Mouse (Mus musculus): ENCODE measurements around the gene Etv6. TPM values are rescaled to one million over a fixed set of nuclear protein-coding genes. Genes with fewer than 3 reads are reported as not detected.

Etv6 gene
- polyA plus RNA-seq, 1 experiment from 2014 or later: 2.7 TPM

DNA sequence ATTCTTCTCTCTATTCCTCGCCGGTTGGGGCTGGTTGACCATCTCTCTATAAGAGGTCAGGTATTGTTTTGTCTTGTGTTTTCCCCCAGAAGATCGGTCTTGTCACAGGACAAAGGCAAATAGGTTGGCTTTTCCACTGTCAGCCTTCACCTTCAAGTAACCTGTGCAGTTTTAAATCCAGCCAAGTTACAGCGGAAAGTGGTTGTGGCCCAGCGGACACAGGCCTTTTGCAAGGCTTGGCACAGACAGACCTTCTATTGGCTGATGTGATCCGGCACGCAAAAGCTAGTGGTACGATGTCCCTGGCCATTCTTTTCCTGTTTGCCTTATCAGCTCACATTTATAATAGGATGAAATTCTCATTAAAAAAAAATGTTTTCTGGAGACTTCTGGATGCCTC is 3.9 kb downstream of the Etv6 start:
- H3K9me3 ChIP-seq (replicated peaks; ENCODE audit: control insufficient read depth, low read length): no peaks in the 10 kb centered on the region
- H3K27ac ChIP-seq (ENCODE audit: low read length): no peak overlapping the region
- no peak overlapping the region for H3K9ac ChIP-seq (ENCODE audit: low read depth, low read length)
- H3K4me3 ChIP-seq (ENCODE audit: low read depth, low read length): no peak overlapping the region
- no peak for ATAC-seq (ENCODE audit: low read depth)
- no peak overlapping the region for H3K4me2 ChIP-seq (ENCODE audit: low read depth, low read length)
- H3K4me1 ChIP-seq (ENCODE audit: control insufficient read depth, low read depth, low read length): peaks cover 19% of the 10 kb centered on the region
- H3K36me3 ChIP-seq (ENCODE audit: control insufficient read depth, insufficient read depth): no peaks in the 10 kb centered on the region
- 41% methylated on average over 8 of the region's 8 CpGs for WGBS (ENCODE audit: insufficient replicate concordance)
- H3K27me3 ChIP-seq (ENCODE audit: control insufficient read depth, insufficient read depth, low read depth, low read length): no peaks in the 10 kb centered on the region

DNA sequence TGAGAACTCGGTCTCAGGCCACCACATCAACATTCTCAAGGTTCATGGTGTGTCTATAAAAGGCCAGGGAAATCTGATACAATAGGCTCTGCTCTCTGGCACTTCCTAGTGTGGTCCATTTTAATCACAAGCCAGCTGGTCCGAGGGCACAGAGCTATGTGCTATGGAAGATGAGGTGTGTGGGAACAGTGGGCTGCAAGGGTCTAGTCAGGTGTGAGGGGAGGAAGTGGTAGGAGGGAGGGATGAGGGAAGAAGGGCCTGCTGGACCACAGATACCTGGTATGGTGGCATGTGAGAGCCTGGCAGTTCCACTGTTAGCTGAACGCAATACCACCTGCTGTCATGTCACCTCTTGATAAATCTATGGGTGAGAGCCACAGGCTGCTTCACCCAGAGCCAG is 4.8 kb downstream of the Etv6 start:
- H3K27me3 ChIP-seq (ENCODE audit: control insufficient read depth, insufficient read depth, low read depth, low read length): no peaks in the 10 kb centered on the region
- no peak overlapping the region for H3K9ac ChIP-seq (ENCODE audit: low read depth, low read length)
- no peak overlapping the region for H3K27ac ChIP-seq (ENCODE audit: low read length)
- H3K4me1 ChIP-seq (ENCODE audit: control insufficient read depth, low read depth, low read length): peaks cover 24% of the 10 kb centered on the region
- H3K4me2 ChIP-seq (ENCODE audit: low read depth, low read length): no peak overlapping the region
- H3K36me3 ChIP-seq (ENCODE audit: control insufficient read depth, insufficient read depth): no peaks in the 10 kb centered on the region
- 37% methylated on average over 3 of the region's 3 CpGs for WGBS (ENCODE audit: insufficient replicate concordance)
- no peak for ATAC-seq (ENCODE audit: low read depth)
- no peak overlapping the region for H3K4me3 ChIP-seq (ENCODE audit: low read depth, low read length)
- H3K9me3 ChIP-seq (replicated peaks; ENCODE audit: control insufficient read depth, low read length): no peaks in the 10 kb centered on the region

DNA sequence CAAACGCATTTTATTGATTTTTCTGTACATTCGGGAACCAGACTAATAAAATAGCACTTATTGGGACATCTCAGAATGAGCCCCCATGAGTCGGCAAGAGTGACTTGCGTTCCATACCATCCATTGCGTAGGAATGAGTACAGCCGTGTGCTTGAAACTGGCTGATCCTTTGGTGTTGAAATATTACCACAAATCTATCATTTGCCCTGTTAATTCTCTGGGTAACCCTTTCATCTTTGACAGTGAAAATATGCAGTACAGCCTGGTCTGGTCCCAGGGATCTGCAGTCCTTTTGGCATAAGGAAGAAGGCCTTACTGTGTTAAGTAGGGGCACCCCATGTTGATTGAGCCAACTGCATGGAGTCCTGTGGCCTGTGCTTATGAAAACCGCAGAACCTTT is 5.8 kb downstream of the Etv6 start:
- peaks cover 33% of the 10 kb centered on the region for H3K4me1 ChIP-seq (ENCODE audit: control insufficient read depth, low read depth, low read length)
- H3K9me3 ChIP-seq (replicated peaks; ENCODE audit: control insufficient read depth, low read length): no peaks in the 10 kb centered on the region
- no peak overlapping the region for H3K4me2 ChIP-seq (ENCODE audit: low read depth, low read length)
- no peaks in the 10 kb centered on the region for H3K36me3 ChIP-seq (ENCODE audit: control insufficient read depth, insufficient read depth)
- ATAC-seq (ENCODE audit: low read depth): no peak
- H3K4me3 ChIP-seq (ENCODE audit: low read depth, low read length): no peak overlapping the region
- H3K27me3 ChIP-seq (ENCODE audit: control insufficient read depth, insufficient read depth, low read depth, low read length): no peaks in the 10 kb centered on the region
- 53% methylated on average over 7 of the region's 7 CpGs for WGBS (ENCODE audit: insufficient replicate concordance)
- H3K27ac ChIP-seq (ENCODE audit: low read length): no peak overlapping the region
- H3K9ac ChIP-seq (ENCODE audit: low read depth, low read length): no peak overlapping the region

DNA sequence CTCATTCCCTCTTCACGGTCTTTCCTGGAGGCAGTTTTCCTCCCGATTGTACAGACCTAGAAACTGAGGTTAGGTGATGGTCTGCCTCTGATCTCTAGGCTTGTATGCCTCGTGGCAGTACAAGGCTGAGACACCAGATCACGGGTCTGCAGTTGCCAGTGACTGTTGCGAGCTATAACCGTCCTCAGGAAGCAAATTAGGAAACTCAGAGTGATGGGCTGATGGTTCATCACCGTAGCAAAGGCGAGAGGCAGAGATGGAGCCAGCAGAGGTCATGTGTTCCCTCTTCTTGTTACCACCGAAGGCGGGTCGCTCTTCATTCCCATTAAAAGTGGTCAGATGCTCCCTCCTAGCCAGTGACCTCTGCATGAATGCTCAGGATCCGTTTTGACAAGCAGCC is 6.4 kb downstream of the Etv6 start:
- Histone ChIP-seq H3K4me1 (ENCODE audit: control insufficient read depth, low read depth, low read length) (peaks cover 33% of the 10 kb centered on the region), H3K27ac (ENCODE audit: low read length) (no peak overlapping the region), H3K27me3 (ENCODE audit: control insufficient read depth, insufficient read depth, low read depth, low read length) (no peaks in the 10 kb centered on the region), H3K4me3 (ENCODE audit: low read depth, low read length) (no peak overlapping the region), H3K9me3 (replicated peaks; ENCODE audit: control insufficient read depth, low read length) (no peaks in the 10 kb centered on the region), H3K4me2 (ENCODE audit: low read depth, low read length) (no peak overlapping the region), H3K9ac (ENCODE audit: low read depth, low read length) (no peak overlapping the region), H3K36me3 (ENCODE audit: control insufficient read depth, insufficient read depth) (no peaks in the 10 kb centered on the region)
- 26% methylated on average over 12 of the region's 12 CpGs for WGBS (ENCODE audit: insufficient replicate concordance)
- ATAC-seq (ENCODE audit: low read depth): no peak

DNA sequence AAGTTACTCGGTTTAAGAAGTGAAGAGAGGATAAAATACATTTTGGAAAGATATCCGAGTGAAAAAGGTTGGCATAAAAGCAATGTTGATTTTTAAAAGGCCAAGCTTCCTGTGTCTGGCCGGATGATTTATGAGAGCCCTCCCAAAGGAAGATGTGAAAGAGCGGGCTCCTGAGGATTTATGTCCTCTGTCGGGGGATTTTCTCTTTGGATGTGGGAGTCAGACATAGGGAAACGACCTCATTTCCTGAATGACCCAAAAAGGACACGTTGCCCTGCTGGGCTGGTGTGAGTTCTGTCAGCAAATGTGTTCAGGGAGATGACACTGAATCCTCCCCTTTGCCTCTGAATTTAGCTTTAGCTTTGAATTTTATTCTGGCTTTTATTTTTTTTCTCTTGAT is 8.0 kb downstream of the Etv6 start:
- Histone ChIP-seq H3K27ac (ENCODE audit: low read length) (no peak overlapping the region), H3K9ac (ENCODE audit: low read depth, low read length) (no peak overlapping the region)
- WGBS (ENCODE audit: insufficient replicate concordance): 26% methylated on average over 7 of the region's 7 CpGs

DNA sequence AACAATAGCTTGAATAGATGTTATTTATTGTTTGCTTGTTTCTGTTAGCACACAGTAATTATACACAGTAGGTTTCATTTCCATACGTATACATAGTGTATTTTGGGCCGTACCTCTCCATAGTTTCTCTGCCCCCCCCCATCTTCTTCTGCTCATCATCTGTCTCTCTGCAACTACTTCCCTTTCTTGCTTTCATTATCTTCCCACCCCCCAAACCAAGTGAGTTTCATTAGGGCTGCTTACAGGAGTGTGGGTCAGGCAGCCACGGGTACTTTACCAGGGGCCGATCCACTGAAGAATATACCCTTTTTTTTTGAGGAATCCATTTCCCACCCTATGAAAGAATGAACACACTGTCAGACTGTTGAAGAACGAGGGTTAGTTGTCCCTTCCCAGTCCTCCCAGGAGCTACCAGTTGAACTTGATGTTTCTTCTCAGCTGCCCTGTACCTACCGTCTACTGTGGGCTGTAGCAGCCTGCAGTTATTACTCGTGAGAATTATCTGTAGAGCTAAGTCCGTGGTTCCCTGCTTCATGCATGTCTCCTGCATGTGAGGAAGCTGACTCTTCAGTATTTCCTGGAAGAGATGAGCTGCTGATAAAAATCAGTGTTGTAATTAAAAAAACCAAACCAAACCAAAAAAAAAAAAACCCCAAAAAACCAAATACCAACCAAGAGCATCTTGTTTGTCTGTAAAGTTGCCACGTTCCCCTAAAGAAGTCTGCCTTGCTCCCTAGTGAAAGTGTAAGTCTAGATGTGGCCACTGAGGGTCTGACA is 9.8 kb downstream of the Etv6 start:
- Histone ChIP-seq H3K4me1 (ENCODE audit: control insufficient read depth, low read depth, low read length) (peaks cover 19% of the 10 kb centered on the region), H3K27me3 (ENCODE audit: control insufficient read depth, insufficient read depth, low read depth, low read length) (no peaks in the 10 kb centered on the region), H3K9me3 (replicated peaks; ENCODE audit: control insufficient read depth, low read length) (no peaks in the 10 kb centered on the region), H3K4me3 (ENCODE audit: low read depth, low read length) (no peak overlapping the region), H3K36me3 (ENCODE audit: control insufficient read depth, insufficient read depth) (no peaks in the 10 kb centered on the region), H3K27ac (ENCODE audit: low read length) (no peak overlapping the region), H3K4me2 (ENCODE audit: low read depth, low read length) (peak overlapping the region; percentile 5; the same call in 1 of the 2 replicates), H3K9ac (ENCODE audit: low read depth, low read length) (no peak overlapping the region)
- no peak for ATAC-seq (ENCODE audit: low read depth)
- WGBS (ENCODE audit: insufficient replicate concordance): 29% methylated on average over 9 of the region's 9 CpGs

More for the DNA sequence above, 8.0 kb downstream of the Etv6 start:
- no peaks in the 10 kb centered on the region for H3K9me3 ChIP-seq (replicated peaks; ENCODE audit: control insufficient read depth, low read length)
- H3K4me1 ChIP-seq (ENCODE audit: control insufficient read depth, low read depth, low read length): peaks cover 21% of the 10 kb centered on the region
- no peak overlapping the region for H3K4me2 ChIP-seq (ENCODE audit: low read depth, low read length)
- H3K4me3 ChIP-seq (ENCODE audit: low read depth, low read length): no peak overlapping the region
- ATAC-seq (ENCODE audit: low read depth): no peak
- H3K36me3 ChIP-seq (ENCODE audit: control insufficient read depth, insufficient read depth): no peaks in the 10 kb centered on the region
- H3K27me3 ChIP-seq (ENCODE audit: control insufficient read depth, insufficient read depth, low read depth, low read length): no peaks in the 10 kb centered on the region

DNA sequence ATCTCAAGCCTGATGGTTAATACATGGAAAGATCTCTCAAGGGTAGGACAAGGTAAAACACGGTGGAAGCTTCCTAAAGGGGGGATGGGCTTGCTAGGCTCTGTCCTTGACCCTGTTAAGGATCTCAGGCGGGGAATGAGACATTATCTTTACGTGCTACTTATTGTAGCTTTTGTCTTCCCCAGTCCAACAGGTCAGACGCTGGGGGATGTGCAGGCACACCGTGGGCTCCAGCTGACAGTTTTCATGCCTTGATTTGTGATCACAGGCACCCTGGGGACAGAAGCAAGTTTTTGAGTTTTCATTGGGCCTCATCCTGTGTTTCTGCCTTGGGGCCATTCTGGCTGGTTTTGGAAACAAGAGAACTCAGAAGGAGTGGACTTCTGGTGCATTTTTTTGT is 10.6 kb downstream of the Etv6 start:
- Histone ChIP-seq H3K4me3 (ENCODE audit: low read depth, low read length) (no peak overlapping the region), H3K36me3 (ENCODE audit: control insufficient read depth, insufficient read depth) (no peaks in the 10 kb centered on the region), H3K9ac (ENCODE audit: low read depth, low read length) (no peak overlapping the region), H3K27me3 (ENCODE audit: control insufficient read depth, insufficient read depth, low read depth, low read length) (no peaks in the 10 kb centered on the region), H3K4me2 (ENCODE audit: low read depth, low read length) (no peak overlapping the region), H3K4me1 (ENCODE audit: control insufficient read depth, low read depth, low read length) (peaks cover 19% of the 10 kb centered on the region), H3K27ac (ENCODE audit: low read length) (no peak overlapping the region), H3K9me3 (replicated peaks; ENCODE audit: control insufficient read depth, low read length) (no peaks in the 10 kb centered on the region)
- no peak for ATAC-seq (ENCODE audit: low read depth)
- 46% methylated on average over 5 of the region's 5 CpGs for WGBS (ENCODE audit: insufficient replicate concordance)

DNA sequence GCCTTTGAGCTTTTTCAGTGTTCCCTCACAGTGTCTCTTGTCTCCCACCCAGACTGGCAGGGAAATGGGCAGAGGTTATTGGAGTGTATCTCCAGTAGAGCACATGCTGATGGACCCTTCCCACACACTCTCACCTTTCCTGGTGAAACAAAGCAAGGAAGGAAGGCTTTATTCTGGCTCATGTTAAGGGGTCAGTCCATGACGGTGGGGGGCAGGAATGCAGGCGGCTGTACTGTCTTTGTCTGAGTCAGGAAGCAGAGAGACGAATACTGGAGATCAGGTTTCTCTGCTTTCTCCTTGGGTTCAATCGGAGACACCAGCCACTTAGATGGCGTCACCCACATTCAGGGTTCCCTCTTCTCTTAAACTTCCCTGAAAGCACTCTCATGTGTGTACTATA is 11.7 kb downstream of the Etv6 start:
- no peak overlapping the region for H3K4me3 ChIP-seq (ENCODE audit: low read depth, low read length)
- H3K9me3 ChIP-seq (replicated peaks; ENCODE audit: control insufficient read depth, low read length): no peaks in the 10 kb centered on the region
- H3K4me1 ChIP-seq (ENCODE audit: control insufficient read depth, low read depth, low read length): peaks cover 16% of the 10 kb centered on the region
- H3K9ac ChIP-seq (ENCODE audit: low read depth, low read length): no peak overlapping the region
- 70% methylated on average over 5 of the region's 5 CpGs for WGBS (ENCODE audit: insufficient replicate concordance)
- H3K36me3 ChIP-seq (ENCODE audit: control insufficient read depth, insufficient read depth): no peaks in the 10 kb centered on the region
- no peak overlapping the region for H3K4me2 ChIP-seq (ENCODE audit: low read depth, low read length)
- H3K27ac ChIP-seq (ENCODE audit: low read length): no peak overlapping the region
- H3K27me3 ChIP-seq (ENCODE audit: control insufficient read depth, insufficient read depth, low read depth, low read length): no peaks in the 10 kb centered on the region
- no peak for ATAC-seq (ENCODE audit: low read depth)

DNA sequence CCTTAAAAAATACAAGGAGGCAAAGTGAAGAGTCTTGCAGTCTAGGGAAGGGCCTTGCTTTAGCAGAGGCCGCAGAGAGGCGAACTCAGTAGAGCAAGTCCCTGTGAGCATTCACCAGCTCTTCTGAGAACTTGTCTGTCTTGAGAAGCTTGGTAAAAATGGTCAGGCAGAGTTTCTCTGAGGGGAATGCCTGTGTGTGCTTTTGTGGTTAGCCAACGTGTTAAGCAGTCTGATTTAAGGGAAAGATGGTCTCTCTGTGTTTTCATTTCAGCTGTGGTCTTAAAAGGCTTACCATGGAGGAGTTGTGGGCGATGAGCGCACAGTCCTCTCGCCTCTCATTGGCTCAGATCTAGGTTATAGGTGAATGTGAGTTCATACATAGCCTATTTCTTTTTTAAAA is 12.5 kb downstream of the Etv6 start:
- Histone ChIP-seq H3K9ac (ENCODE audit: low read depth, low read length) (no peak overlapping the region), H3K9me3 (replicated peaks; ENCODE audit: control insufficient read depth, low read length) (no peaks in the 10 kb centered on the region), H3K36me3 (ENCODE audit: control insufficient read depth, insufficient read depth) (no peaks in the 10 kb centered on the region), H3K27me3 (ENCODE audit: control insufficient read depth, insufficient read depth, low read depth, low read length) (no peaks in the 10 kb centered on the region), H3K4me1 (ENCODE audit: control insufficient read depth, low read depth, low read length) (peaks cover 15% of the 10 kb centered on the region), H3K27ac (ENCODE audit: low read length) (no peak overlapping the region), H3K4me3 (ENCODE audit: low read depth, low read length) (no peak overlapping the region), H3K4me2 (ENCODE audit: low read depth, low read length) (no peak overlapping the region)
- ATAC-seq (ENCODE audit: low read depth): no peak
- 71% methylated on average over 6 of the region's 6 CpGs for WGBS (ENCODE audit: insufficient replicate concordance)
